Mouse (Mus musculus) megakaryocyte, embryonic 14.5 days (primary cell): ENCODE results near the gene Spocd1.

ENCODE experiments used
- FLI1 ChIP-seq: IDR thresholded peaks from 2 replicates; pipeline ENCODE4 v1.6.1; 2012; ENCODE audit warnings: low read length, inconsistent platforms, mixed read lengths
- GATA1 ChIP-seq: IDR thresholded peaks from 3 replicates; pipeline ENCODE4 v1.6.1; 2012; ENCODE audit warnings: mixed read lengths, low read length, inconsistent platforms, borderline replicate concordance

- TF ChIP-seq GATA1 = no peak
- no peak for TF ChIP-seq FLI1
These were observed 34.2 kb upstream of the Spocd1 start for GRCm38 (mm10) chr4:129894861-129895260.
